Mouse (Mus musculus): Measurements from ENCODE around the gene Pex6. TPM values are rescaled to one million over a fixed set of nuclear protein-coding genes. Genes with fewer than 3 reads are reported as not detected.
A peak's percentile ranks its signal among the peaks of the same experiment; 100 is the strongest.

Gene Pex6
- polyA plus RNA-seq, 1 experiment from 2014 or later: 17.1 TPM

GRCm38 (mm10) chr17:46742986-46743385 lies 31.7 kb downstream of the Pex6 start:
- ATAC-seq: no peak

GRCm38 (mm10) chr17:46745506-46745905 lies 34.2 kb downstream of the Pex6 start:
- H3K27me3 ChIP-seq (replicated peaks; ENCODE audit: control insufficient read depth, insufficient read depth, low read length): no peaks in the 10 kb centered on the region
- 89% methylated on average over 2 of the region's 2 CpGs for WGBS
- H3K4me1 ChIP-seq (ENCODE audit: control insufficient read depth, insufficient read depth, low read length): no peaks in the 10 kb centered on the region
- H3K9ac ChIP-seq (ENCODE audit: low read depth, low read length): no peak overlapping the region
- no peak overlapping the region for H3K4me2 ChIP-seq (ENCODE audit: low read depth, low read length)
- no peaks in the 10 kb centered on the region for H3K9me3 ChIP-seq (ENCODE audit: control insufficient read depth, low read length)
- no peak for ATAC-seq
- H3K27ac ChIP-seq (ENCODE audit: low read length): no peak overlapping the region
- H3K36me3 ChIP-seq (ENCODE audit: control insufficient read depth, insufficient read depth, low read length): peaks cover 7% of the 10 kb centered on the region; the same call in 1 of the 2 replicates
- no peak overlapping the region for H3K4me3 ChIP-seq (ENCODE audit: low read length)

More at GRCm38 (mm10) chr17:46742986-46743385, 31.7 kb downstream of the Pex6 start:
- Histone ChIP-seq H3K27ac (ENCODE audit: low read length) (no peak overlapping the region), H3K4me2 (ENCODE audit: low read depth, low read length) (no peak overlapping the region), H3K4me1 (ENCODE audit: control insufficient read depth, insufficient read depth, low read length) (no peaks in the 10 kb centered on the region), H3K9ac (ENCODE audit: low read depth, low read length) (no peak overlapping the region), H3K36me3 (ENCODE audit: control insufficient read depth, insufficient read depth, low read length) (peaks cover 10% of the 10 kb centered on the region; the same call in 1 of the 2 replicates), H3K9me3 (ENCODE audit: control insufficient read depth, low read length) (no peaks in the 10 kb centered on the region), H3K4me3 (ENCODE audit: low read length) (no peak overlapping the region), H3K27me3 (replicated peaks; ENCODE audit: control insufficient read depth, insufficient read depth, low read length) (no peaks in the 10 kb centered on the region)
- 80% methylated on average over 9 of the region's 9 CpGs for WGBS

DNA sequence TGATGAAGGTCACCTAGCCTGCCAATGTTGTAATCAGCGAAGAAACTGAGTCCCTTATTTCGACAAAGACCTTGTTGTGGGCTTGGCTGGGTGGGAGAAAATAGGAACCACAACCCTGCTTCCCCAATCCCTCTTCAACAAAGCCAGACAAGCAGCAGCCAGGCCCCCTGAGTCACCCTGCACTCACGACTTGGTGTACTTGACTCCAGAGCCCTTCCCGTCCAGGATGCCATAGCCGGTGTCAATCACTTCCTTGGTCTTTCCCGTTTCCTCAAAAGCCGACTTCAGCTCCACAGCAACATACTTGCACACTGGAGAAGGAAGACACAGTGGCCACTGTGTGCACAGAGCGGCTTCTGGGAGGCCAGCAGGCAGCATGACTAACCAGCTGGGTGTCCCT lies 36.0 kb downstream of the Pex6 start:
- no peak for ATAC-seq
- Histone ChIP-seq H3K9me3 (ENCODE audit: control insufficient read depth, low read length) (no peaks in the 10 kb centered on the region), H3K4me1 (ENCODE audit: control insufficient read depth, insufficient read depth, low read length) (peaks cover 6% of the 10 kb centered on the region), H3K9ac (ENCODE audit: low read depth, low read length) (no peak overlapping the region), H3K4me2 (ENCODE audit: low read depth, low read length) (no peak overlapping the region), H3K27ac (ENCODE audit: low read length) (no peak overlapping the region), H3K27me3 (replicated peaks; ENCODE audit: control insufficient read depth, insufficient read depth, low read length) (no peaks in the 10 kb centered on the region), H3K36me3 (ENCODE audit: control insufficient read depth, insufficient read depth, low read length) (peaks cover 4% of the 10 kb centered on the region; the same call in 1 of the 2 replicates), H3K4me3 (ENCODE audit: low read length) (no peak overlapping the region)
- 87% methylated on average over 8 of the region's 8 CpGs for WGBS

GRCm38 (mm10) chr17:46747806-46748205 lies 36.5 kb downstream of the Pex6 start:
- Histone ChIP-seq H3K36me3 (ENCODE audit: control insufficient read depth, insufficient read depth, low read length) (peaks cover 4% of the 10 kb centered on the region; the same call in 1 of the 2 replicates), H3K27me3 (replicated peaks; ENCODE audit: control insufficient read depth, insufficient read depth, low read length) (no peaks in the 10 kb centered on the region), H3K4me3 (ENCODE audit: low read length) (no peak overlapping the region), H3K27ac (ENCODE audit: low read length) (no peak overlapping the region), H3K9ac (ENCODE audit: low read depth, low read length) (no peak overlapping the region), H3K4me2 (ENCODE audit: low read depth, low read length) (no peak overlapping the region), H3K9me3 (ENCODE audit: control insufficient read depth, low read length) (no peaks in the 10 kb centered on the region), H3K4me1 (ENCODE audit: control insufficient read depth, insufficient read depth, low read length) (peaks cover 11% of the 10 kb centered on the region)
- WGBS: 80% methylated on average over 2 of the region's 2 CpGs
- ATAC-seq: no peak

- peaks cover 4% of the 10 kb centered on the region; the same call in 1 of the 2 replicates for H3K36me3 ChIP-seq (ENCODE audit: control insufficient read depth, insufficient read depth, low read length)
- no peaks in the 10 kb centered on the region for H3K9me3 ChIP-seq (ENCODE audit: control insufficient read depth, low read length)
- H3K4me1 ChIP-seq (ENCODE audit: control insufficient read depth, insufficient read depth, low read length): peaks cover 11% of the 10 kb centered on the region
- no peak overlapping the region for H3K27ac ChIP-seq (ENCODE audit: low read length)
- no peak overlapping the region for H3K4me3 ChIP-seq (ENCODE audit: low read length)
- ATAC-seq: no peak
- H3K27me3 ChIP-seq (replicated peaks; ENCODE audit: control insufficient read depth, insufficient read depth, low read length): no peaks in the 10 kb centered on the region
- H3K9ac ChIP-seq (ENCODE audit: low read depth, low read length): no peak overlapping the region
- no peak overlapping the region for H3K4me2 ChIP-seq (ENCODE audit: low read depth, low read length)
- 87% methylated on average over 5 of the region's 5 CpGs for WGBS
These were observed 38.0 kb downstream of the Pex6 start for GRCm38 (mm10) chr17:46749282-46749681.

GRCm38 (mm10) chr17:46750580-46750979 lies 39.3 kb downstream of the Pex6 start:
- H3K36me3 ChIP-seq (ENCODE audit: control insufficient read depth, insufficient read depth, low read length): peaks cover 4% of the 10 kb centered on the region; the same call in 1 of the 2 replicates
- no peaks in the 10 kb centered on the region for H3K9me3 ChIP-seq (ENCODE audit: control insufficient read depth, low read length)
- no peak overlapping the region for H3K27ac ChIP-seq (ENCODE audit: low read length)
- peak overlapping the region; percentile 68 for H3K4me2 ChIP-seq (ENCODE audit: low read depth, low read length)
- peak overlapping the region; percentile 75; the same call in 1 of the 2 replicates for H3K4me3 ChIP-seq (ENCODE audit: low read length)
- no peak overlapping the region for H3K9ac ChIP-seq (ENCODE audit: low read depth, low read length)
- H3K27me3 ChIP-seq (replicated peaks; ENCODE audit: control insufficient read depth, insufficient read depth, low read length): no peaks in the 10 kb centered on the region
- H3K4me1 ChIP-seq (ENCODE audit: control insufficient read depth, insufficient read depth, low read length): peaks cover 11% of the 10 kb centered on the region
- ATAC-seq: no peak
- WGBS: 87% methylated on average over 4 of the region's 4 CpGs

GRCm38 (mm10) chr17:46751056-46751793 lies 40.0 kb downstream of the Pex6 start:
- H3K4me3 ChIP-seq (ENCODE audit: low read length): peak overlapping the region; percentile 75
- 17% methylated on average over 16 of the region's 16 CpGs for WGBS
- no peaks in the 10 kb centered on the region for H3K9me3 ChIP-seq (ENCODE audit: control insufficient read depth, low read length)
- peak overlapping the region; percentile 68 for H3K4me2 ChIP-seq (ENCODE audit: low read depth, low read length)
- H3K36me3 ChIP-seq (ENCODE audit: control insufficient read depth, insufficient read depth, low read length): 0 out of 2 replicates have a peak, but pooled peaks cover 4% of the 10 kb centered on the region
- H3K4me1 ChIP-seq (ENCODE audit: control insufficient read depth, insufficient read depth, low read length): peaks cover 11% of the 10 kb centered on the region
- peak overlapping the region; percentile 88 for H3K27ac ChIP-seq (ENCODE audit: low read length)
- ATAC-seq: peak; percentile 46
- no peaks in the 10 kb centered on the region for H3K27me3 ChIP-seq (replicated peaks; ENCODE audit: control insufficient read depth, insufficient read depth, low read length)
- peak overlapping the region; percentile 69 for H3K9ac ChIP-seq (ENCODE audit: low read depth, low read length)

DNA sequence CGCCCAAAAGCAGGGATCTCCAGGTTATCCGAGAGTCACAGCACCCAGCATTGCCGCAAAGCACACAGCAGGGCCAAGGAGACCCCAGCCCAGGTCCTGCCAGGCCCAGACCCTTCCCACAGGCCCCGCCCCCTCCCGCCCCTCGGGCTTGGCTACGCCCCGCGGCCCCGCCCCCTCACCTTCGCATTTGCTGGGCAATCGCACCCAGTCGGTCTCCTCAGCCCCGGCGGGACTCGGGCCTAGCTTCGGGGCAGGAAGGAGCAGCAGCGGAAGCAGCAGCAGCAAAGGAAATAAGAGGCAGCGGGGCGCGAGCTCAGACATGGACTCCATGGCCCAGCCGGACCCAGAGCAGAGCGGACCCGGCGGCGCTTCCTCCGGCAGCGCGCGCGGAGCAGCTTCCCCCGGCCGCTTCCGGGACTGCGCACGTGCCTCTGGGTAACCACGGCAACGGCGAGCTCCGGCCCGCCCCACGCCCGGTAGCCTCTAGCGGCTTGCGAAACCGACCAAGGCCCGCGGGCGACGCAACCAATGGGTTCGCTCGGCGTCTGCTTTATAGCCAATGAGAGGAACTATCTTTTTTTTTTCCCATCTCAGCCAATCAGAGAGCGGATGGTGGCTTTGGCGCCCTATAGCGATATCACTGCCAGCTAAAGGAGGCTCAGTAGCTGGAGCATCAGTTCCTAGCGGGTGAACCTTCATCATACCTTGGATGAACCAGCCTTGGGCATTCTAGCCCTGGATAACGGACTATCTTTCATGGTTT lies 40.7 kb downstream of the Pex6 start, which contains the start of gene Cnpy3:
Gene Cnpy3, minus strand, starts transcription at position 421 of the 763 bp plus-strand sequence.
- under 1% methylated on average over 58 of the region's 58 CpGs for WGBS
- peak within 1 kb of the TSS; percentile 88 for H3K27ac ChIP-seq (ENCODE audit: low read length)
- no peaks in the 10 kb centered on the region for H3K27me3 ChIP-seq (replicated peaks; ENCODE audit: control insufficient read depth, insufficient read depth, low read length)
- H3K9ac ChIP-seq (ENCODE audit: low read depth, low read length): peak within 1 kb of the TSS; percentile 69
- 0 out of 2 replicates have a peak, but pooled peaks cover 2% of the 10 kb centered on the region for H3K36me3 ChIP-seq (ENCODE audit: control insufficient read depth, insufficient read depth, low read length)
- H3K4me3 ChIP-seq (ENCODE audit: low read length): peak within 1 kb of the TSS; percentile 75
- peak; percentile 99 for ATAC-seq
- peak within 1 kb of the TSS; percentile 68 for H3K4me2 ChIP-seq (ENCODE audit: low read depth, low read length)
- H3K9me3 ChIP-seq (ENCODE audit: control insufficient read depth, low read length): no peaks in the 10 kb centered on the region
- peaks cover 11% of the 10 kb centered on the region for H3K4me1 ChIP-seq (ENCODE audit: control insufficient read depth, insufficient read depth, low read length)

DNA sequence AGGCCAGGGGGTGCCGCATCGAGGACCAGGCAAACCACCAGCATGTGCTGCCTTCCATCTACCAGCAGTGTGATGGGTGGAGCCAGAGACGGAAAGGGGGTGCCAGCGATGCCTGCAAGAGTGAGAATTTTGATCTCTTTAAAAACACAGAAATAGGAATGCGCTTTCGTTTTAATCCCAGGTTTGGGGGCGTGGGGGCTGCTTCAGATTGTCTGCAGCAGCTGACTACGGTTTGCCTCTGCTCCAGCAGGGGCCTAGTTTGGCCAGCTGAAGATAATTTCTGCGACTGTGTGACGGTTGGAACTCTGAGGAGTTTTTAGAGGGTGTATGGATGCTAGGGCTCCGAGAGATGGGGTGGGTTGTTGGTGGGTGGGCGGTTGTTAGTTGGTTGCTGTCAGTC lies 47.5 kb downstream of the Pex6 start:
- H3K36me3 ChIP-seq (ENCODE audit: control insufficient read depth, insufficient read depth, low read length): no peaks in the 10 kb centered on the region
- H3K9ac ChIP-seq (ENCODE audit: low read depth, low read length): no peak overlapping the region
- no peaks in the 10 kb centered on the region for H3K4me1 ChIP-seq (ENCODE audit: control insufficient read depth, insufficient read depth, low read length)
- H3K9me3 ChIP-seq (ENCODE audit: control insufficient read depth, low read length): no peaks in the 10 kb centered on the region
- H3K27ac ChIP-seq (ENCODE audit: low read length): no peak overlapping the region
- WGBS: 83% methylated on average over 12 of the region's 12 CpGs
- no peak overlapping the region for H3K4me2 ChIP-seq (ENCODE audit: low read depth, low read length)
- no peaks in the 10 kb centered on the region for H3K27me3 ChIP-seq (replicated peaks; ENCODE audit: control insufficient read depth, insufficient read depth, low read length)
- no peak for ATAC-seq
- H3K4me3 ChIP-seq (ENCODE audit: low read length): no peak overlapping the region

All from intestine, embryonic 16.5 days (tissue).